Mouse (Mus musculus): ENCODE measurements around the gene Itga5.

Gene Itga5

GRCm38 (mm10) chr15:103308056-103308875 lies 58.3 kb downstream of the Itga5 start:
- peak; percentile 23 to 38 for DNase-seq

GRCm38 (mm10) chr15:103307125-103307524 lies 59.4 kb downstream of the Itga5 start:
- DNase-seq: peak; percentile 84 to 89

- DNase-seq: no peak
Measured at GRCm38 (mm10) chr15:103305792-103306645, 60.5 kb downstream of the Itga5 start.

- peak; percentile 82 to 86 for DNase-seq
Measured at GRCm38 (mm10) chr15:103305070-103305678, 61.4 kb downstream of the Itga5 start.

- DNase-seq: no peak
Measured at GRCm38 (mm10) chr15:103304616-103304969, 62.0 kb downstream of the Itga5 start.

- no peak for DNase-seq
Measured at GRCm38 (mm10) chr15:103303916-103304615, 62.5 kb downstream of the Itga5 start.

- DNase-seq: no peak
Measured at GRCm38 (mm10) chr15:103302341-103303021, 64.1 kb downstream of the Itga5 start.

- DNase-seq: no peak
Measured at GRCm38 (mm10) chr15:103301547-103302340, 64.8 kb downstream of the Itga5 start.

- no peak for DNase-seq
Measured at GRCm38 (mm10) chr15:103301046-103301445, 65.5 kb downstream of the Itga5 start.

- DNase-seq: no peak
Measured at GRCm38 (mm10) chr15:103300560-103300959, 66.0 kb downstream of the Itga5 start.

- no peak for DNase-seq
Measured at GRCm38 (mm10) chr15:103300067-103300471, 66.5 kb downstream of the Itga5 start.

- no peak for DNase-seq
Measured at GRCm38 (mm10) chr15:103299644-103300043, 66.9 kb downstream of the Itga5 start.

GRCm38 (mm10) chr15:103298861-103299616 lies 67.5 kb downstream of the Itga5 start:
- DNase-seq: no peak

GRCm38 (mm10) chr15:103298026-103298425 lies 68.5 kb downstream of the Itga5 start:
- no peak for DNase-seq

GRCm38 (mm10) chr15:103297313-103297712 lies 69.2 kb downstream of the Itga5 start:
- no peak for DNase-seq

GRCm38 (mm10) chr15:103295851-103296250 lies 70.7 kb downstream of the Itga5 start:
- no peak for DNase-seq

- DNase-seq: no peak
Measured at GRCm38 (mm10) chr15:103294649-103295048, 71.9 kb downstream of the Itga5 start.
